Mouse (Mus musculus): Measurements from ENCODE around the gene Tagln2. TPM values are rescaled to one million over a fixed set of nuclear protein-coding genes. Genes with fewer than 3 reads are reported as not detected.

The Tagln2 gene
- total RNA-seq, 2 experiments from 2014 or later, result 56.0 to 95.6 TPM

DNA sequence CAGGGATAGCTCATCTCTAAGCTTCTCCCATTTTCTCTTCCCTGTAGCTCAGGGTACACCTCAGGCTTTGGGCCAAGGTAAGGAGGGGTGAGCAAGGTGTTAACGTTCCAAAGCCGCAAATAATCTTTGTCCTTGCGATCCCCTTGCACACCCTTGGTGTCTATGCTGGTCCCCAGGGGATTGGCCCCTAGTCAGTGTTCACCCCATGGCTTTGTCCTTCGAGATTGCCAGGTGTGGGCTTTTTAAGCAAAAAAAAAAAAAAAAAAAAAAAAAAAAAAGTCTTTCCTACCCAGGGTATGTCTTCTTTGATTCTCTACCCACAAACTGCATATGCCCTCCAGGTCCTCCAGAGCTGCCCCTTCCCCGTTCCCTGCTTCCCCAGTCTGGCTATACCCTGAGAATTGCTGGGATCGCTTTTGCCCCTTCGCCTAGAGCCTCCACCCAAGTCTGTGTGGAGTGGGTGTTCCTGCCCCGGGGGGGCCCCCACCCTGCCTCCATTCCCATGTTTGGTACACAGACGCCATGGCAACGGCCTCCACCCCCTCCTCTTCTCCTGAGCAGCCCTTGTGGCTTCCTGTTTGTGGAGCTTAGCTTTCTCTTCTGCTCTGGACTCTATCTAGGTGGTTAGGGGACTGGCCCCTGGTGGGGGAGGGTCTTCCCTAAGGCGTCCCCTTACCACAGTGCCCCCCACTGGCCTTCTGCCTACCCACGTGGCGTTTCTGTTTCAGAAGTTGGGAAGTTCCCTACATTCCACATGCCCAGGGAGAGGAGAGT is 1.7 kb downstream of the Tagln2 start:
- ATAC-seq (replicated peaks; ENCODE audit: low FRiP score, poor library complexity, severe bottlenecking), result no peak

DNA sequence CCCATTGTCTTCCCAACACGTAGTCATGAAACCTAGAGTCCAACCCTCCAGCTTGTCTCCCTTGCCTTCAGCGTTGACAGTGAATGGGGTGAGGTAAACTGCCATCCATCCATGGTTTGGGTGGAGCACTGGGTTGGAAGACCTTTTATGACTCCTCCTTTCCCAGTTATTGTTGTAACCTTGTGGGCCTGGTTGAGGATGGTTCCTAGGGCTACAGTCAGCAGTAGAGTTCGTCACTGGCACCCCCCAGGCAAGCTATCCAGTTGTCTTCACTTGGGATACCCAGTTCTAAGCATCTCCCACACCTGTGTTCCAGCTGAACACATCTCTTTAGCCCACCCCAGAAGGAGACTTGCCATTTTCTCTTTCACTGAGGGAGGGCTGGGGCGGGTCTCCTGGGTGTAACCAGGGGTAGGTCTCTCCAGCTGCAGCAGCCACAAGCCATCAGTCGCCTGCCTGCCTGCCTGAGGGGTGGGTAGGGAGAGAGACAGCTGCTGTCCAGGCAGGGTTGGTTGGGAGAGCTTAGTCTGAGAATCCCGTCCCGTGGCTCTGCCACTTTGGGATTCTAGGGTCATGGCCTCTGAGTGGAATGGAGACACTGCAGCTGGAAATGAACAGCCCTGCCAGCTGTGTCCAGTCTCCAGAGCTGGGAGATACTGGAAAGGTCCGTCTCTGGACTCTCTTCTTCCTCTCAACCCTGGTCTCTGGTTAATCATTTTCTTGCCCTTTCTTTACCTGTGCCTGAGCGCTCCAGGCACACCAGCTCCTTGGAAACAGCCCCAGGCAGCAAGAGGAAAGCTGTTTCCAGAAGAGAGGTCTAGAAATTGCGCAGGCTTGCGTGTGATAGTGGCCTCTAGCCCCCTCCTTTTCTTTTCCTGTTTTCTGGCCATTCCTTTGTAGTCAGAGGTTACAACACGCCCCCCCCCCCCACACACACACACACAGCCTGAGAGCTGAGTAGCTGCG is 2.6 kb downstream of the Tagln2 start:
- no peak for ATAC-seq (replicated peaks; ENCODE audit: low FRiP score, poor library complexity, severe bottlenecking)

DNA sequence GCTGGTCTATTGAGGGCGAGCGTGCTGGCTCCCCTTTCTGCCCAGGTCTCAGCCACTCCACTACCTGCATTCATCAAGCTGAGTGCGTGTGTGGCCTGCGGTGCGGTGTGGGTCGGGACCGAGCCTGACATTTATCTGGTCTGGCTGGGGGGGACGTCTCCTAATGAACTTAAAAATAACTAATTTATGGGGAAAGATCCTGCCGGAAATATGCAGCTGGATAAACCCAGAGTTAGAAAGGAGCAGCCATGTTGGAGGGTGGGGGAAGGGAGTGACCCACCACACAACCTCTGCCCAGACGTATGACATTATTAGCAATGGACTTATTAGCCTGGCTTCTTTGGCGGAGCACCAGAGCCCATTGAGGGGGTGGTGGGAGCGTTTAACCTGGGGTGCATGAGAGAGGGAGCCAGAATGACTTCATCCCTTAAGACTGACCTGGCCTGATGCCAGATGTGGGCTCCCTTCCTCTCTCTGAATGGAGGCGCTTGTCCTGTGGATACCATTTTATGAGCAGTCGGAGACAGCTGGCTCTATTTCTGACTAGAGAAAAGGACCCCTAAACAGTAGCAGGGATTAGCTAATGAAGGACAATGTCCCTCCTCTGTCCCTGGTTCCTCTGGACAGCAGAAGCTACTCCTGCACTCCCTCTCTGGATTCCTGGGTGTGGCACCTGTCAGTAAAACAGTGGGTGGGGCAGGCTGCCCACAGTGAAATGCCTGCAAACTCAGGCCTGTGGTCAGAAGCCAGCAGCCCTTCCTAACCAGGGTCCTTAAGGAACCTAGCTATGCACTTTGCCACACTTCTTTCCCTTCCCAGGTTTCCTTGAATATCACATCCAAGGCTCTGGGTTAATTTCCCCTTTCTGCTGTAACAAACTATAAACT is 3.5 kb downstream of the Tagln2 start:
- ATAC-seq (replicated peaks; ENCODE audit: low FRiP score, poor library complexity, severe bottlenecking), result no peak

DNA sequence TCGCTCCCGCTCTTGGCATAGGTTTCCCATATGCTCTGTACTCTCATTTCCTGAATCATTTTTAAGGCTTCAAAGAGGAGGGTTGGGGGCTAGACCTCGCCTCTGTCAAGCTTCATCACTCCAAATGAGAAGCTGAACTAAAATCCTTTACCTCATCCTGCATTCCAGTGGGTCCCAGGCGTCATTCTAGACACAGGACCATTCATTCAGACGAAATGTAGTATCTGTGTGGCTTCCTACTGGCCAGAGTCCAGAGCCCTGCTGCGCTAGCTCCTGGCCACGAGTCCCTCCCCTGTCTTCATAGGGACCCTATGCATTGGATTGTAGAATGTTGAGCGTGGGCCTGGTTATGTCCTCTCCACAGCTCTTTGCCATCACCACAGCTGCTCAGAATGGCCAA is 4.9 kb downstream of the Tagln2 start:
- no peak for ATAC-seq (replicated peaks; ENCODE audit: low FRiP score, poor library complexity, severe bottlenecking)

DNA sequence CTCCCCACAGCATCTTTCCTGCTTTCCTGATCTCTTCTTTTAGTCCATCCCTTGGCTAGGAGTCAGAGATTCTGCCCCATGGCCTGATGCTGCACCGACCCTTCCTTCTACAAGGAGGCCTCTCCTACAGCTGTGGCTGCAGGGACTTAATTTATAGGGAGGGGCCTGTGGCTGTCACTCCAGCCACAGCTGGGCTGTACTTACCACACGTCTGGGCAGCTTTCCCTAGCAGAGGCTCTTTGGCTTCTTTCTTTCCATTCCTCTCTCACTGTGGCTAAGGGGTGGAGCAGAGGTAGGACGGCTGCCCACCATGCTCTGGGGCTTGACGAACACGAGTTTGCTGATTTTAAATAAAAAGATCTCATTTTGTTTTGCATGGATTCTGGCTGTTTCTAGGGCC is 7.2 kb downstream of the Tagln2 start:
- ATAC-seq (replicated peaks; ENCODE audit: low FRiP score, poor library complexity, severe bottlenecking), result no peak

DNA sequence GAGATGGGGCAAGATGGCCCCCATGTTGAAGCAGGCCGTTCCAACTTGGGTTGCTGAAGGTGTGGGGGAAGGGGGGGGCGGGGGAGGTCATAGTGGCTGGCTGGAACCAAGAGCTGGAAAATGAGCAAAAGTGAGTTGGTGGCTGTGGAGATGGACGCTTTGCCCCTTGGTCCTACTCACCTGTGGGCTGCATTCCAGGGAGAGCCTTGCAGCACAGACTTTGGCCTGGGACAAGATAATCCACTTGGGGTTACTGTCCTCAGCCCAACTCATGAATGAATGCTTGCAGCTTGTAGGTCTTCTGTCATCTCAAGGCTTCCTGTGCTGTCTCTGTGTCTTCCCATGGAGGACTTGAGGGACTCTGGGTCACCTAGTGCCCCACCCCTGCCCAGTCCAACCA is 7.9 kb downstream of the Tagln2 start:
- ATAC-seq (replicated peaks; ENCODE audit: low FRiP score, poor library complexity, severe bottlenecking), result no peak

DNA sequence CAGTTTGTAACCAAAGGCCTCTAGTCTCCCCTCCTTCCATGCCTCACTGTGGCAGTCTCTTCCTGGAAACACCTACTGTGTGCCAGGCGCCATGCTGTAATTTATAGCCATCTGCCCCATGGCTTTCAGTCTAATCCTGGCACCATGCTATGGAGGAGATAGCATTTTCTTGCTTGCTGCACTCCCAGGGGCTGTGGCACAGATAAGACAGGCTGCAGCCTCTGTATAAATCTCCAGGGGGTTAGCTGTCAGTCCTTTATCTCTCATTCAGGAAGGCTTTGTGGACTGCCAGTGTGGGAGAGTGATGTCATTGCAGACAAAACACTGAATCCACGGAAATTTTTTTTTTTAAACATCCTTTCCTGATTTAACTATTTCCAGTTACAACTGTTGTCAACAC is 8.3 kb downstream of the Tagln2 start:
- ATAC-seq (replicated peaks; ENCODE audit: low FRiP score, poor library complexity, severe bottlenecking), result no peak

DNA sequence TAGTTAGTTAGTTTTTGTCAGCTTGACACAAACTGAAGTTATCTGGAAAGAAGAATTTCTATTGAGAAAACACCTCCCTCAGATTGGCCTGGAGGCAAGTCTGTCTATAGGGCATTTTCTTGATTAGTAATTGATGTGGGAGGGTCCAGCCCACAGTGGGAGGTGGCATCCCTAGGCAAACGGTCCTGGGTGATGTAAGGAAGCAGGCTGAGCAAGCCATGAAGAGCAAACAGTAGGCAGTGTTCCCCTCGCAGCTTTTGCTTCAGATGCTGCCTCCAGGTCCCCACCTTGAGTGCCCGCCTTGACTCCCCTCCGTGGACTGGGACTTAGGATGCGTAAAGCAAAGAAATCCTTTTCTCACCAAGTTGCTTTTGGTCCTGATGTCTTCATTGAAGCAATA is 9.4 kb downstream of the Tagln2 start:
- ATAC-seq (replicated peaks; ENCODE audit: low FRiP score, poor library complexity, severe bottlenecking), result no peak

DNA sequence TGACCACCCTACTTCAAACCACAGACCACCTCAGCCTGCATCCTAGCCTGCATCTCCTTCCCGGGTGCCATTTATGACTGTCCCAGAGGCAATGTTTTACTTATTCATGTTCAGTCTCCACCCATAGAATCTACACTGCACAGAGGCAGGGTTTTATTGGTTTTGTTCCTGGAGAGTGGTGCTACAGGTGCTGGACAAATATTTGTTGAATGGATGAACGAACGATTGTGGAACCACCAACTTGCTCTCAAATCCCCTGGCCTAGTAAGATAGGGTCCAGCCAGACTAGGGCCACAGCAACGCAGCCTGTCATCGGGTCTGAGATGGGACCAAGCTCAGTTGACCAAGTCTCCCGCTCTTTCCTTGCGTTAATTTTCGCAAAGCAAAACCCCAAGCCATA is 10.1 kb downstream of the Tagln2 start:
- no peak for ATAC-seq (replicated peaks; ENCODE audit: low FRiP score, poor library complexity, severe bottlenecking)

DNA sequence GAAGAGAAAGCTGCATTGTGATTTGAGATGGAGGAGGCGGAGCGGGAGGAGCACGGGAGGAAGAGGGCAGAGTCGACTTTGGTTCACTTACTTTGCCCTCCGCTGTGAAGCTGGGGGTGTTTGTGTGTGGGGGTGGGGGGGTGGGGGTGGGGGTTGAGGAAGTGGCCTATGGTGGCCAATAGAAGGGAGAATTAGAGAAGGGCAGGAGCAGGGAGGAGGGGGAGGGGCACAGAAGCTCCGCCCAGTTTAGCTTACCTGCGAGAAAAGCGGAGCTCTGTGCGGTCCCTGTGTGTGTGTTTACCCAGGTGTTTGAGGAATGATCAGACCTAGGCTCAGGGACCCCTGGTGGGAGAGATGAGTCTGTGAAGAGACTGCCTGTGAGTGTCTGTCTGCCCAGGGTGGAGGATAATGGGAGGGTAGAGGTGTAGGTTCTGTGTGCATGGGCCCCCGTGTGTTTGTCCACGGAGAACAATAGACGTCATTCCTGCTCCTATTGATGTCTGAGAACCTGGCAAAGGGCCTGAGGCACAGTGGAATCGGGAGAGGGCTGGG is 10.7 kb downstream of the Tagln2 start:
- no peak for ATAC-seq (replicated peaks; ENCODE audit: low FRiP score, poor library complexity, severe bottlenecking)

DNA sequence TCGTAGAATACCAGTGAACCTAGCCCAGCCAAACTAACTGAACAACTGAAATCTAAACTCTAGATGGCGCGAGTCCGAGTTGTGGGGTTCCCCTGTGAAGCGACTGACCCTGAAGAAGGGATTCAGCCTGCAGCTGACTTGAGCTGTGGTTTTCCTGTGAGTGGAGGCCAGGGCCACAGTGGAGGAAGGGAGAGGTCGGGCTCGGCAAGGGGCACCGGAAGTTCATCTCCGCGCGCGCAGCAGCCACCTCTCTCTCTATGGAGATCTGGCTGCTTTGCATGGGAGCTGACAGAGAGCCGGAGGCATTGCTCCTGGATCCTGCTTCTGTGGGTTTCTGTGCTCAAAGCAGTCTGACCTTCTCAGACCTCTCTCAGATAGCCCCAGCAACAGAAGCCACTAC is 13.1 kb downstream of the Tagln2 start:
- ATAC-seq (replicated peaks; ENCODE audit: low FRiP score, poor library complexity, severe bottlenecking), result no peak

DNA sequence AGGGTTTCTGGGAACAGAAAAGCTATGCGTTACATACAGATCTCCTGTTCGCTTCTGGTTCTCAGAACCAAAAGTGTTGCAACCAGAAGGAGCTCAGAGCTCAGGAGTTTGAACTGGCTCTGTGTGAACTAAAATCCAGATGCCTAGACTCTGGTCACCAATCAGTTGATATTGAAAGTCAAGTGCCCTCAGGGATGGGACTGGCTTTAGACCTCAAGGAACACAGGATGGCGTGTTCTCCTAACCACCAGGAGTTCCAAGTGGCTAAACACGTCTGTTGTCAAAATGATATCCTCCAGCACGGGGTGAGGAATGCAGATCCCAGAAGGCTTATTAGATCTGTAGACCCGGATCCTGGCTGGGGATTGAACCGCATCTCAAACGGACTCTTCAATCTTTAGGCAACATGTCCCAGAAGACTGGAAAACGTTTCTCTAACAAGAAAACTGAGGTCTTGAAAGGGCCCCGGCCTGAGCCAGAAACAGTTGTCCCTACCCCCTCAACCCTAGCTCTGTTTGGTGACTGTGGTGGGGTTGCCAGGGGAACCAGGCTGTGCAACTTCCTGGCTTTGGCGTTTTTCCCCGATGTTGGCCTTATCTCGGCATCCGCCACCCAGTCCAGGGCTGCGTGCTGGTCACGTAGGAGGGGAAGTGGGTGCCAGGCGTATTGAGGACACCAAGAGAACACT is 13.8 kb downstream of the Tagln2 start:
- ATAC-seq (replicated peaks; ENCODE audit: low FRiP score, poor library complexity, severe bottlenecking), result no peak

DNA sequence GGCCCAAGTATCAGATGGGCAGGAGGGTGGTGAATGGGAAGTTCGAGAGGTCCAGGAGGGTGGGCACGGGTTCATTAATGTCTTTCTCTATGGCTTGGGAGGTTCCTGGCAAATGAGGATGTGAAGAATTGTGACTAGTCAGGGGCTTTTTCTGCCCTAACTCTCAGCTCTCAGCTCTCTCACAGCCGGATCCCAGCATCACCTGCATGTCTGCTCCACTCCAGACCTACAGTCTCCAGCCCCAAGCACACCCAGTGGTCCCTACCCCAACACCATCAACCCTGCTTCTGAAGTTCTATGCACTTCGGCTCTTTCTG is 14.3 kb downstream of the Tagln2 start:
- no peak for ATAC-seq (replicated peaks; ENCODE audit: low FRiP score, poor library complexity, severe bottlenecking)

DNA sequence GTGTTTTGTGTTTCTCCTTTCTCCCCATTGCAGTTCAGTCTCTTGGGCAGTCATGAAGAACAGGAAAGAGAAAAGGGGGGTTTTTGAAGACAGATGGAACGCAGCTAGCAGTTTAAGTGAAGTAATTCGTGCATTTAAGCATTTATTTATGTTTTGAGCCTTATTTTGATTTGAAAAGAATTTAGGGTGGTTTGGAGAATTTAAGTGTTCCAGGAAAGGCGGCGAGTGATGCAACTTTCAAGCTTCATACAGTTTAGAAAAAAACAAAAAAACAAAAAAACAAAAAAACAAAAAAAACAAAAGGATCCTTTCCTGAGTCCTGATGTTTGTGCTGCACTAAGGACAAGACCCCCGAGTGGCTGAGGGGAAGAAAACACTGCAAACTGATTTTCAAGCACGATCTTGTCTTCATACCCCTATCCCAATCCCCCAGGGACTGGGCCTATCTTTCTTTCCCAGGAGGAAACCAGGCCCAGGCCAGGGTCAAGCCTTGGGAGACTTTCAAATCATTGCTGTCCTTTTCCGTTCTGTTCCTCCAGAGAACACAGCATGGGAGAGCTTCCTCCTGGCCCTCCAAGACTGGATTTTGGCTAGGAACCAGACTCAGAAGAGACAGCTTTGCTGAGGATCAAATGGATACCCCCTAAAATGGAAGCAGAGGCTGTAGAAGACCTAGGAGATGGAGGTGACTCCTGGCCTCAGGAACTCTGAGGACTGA is 14.9 kb downstream of the Tagln2 start:
- ATAC-seq (replicated peaks; ENCODE audit: low FRiP score, poor library complexity, severe bottlenecking), result no peak

DNA sequence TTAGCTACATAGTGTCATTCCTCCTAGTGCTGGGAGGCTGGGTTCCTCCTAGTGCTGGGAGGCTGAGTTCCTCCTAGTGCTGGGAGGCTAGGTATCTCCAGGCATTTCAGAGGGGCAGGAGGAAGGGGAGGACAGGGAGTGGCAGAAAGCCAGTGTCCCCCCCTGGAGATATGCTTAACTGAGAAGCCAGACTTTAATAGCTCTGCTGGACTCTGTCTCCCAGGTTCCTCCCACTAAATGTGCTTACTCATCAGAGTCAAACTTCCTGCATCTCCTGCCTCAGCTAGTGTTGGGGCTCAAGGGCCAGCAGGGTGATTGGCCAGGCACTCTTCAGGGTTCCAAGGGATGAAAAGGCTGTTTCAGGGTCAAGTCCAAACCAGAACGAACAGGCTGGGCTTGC is 15.5 kb downstream of the Tagln2 start:
- ATAC-seq (replicated peaks; ENCODE audit: low FRiP score, poor library complexity, severe bottlenecking), result 0 out of 2 replicates have a peak, but pooled peaks have one; percentile 39

DNA sequence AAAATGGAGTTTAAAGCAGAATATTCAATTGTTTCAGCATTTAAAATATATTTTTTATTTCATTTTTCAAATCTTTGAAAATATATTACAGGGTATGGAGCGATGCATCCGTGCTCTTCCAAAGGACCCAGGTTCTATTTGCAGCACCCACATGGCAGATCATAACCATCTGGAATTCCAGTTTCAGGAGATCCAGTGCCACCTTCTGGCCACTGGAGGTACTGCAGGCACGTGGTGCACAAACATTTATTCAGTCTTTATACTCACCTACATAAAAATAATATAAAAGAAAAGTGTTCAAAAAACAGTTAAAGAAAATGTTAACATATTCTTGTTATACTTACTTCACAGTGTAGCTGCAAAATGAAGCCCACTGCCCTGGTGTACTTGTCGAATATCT is 18.2 kb downstream of the Tagln2 start:
- ATAC-seq (replicated peaks; ENCODE audit: low FRiP score, poor library complexity, severe bottlenecking), result no peak

DNA sequence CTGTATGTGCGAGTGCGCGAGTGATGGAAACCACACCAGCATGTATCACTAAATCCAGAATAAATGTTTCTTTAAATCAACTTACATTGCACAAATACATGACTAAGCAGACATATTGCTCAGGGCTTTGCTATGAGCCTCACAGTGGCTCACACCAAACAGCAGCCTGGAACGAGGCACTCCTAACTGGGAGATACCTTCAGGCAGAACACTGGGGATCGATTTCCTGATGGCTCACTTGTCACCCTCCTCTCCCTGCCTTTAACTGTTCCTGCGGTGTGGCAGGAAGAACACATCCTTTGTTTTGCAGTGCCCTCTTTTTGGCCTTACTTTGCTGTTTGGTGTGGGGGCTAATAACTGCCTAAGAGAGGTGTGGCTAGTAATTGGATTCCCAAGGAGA is 19.8 kb downstream of the Tagln2 start:
- ATAC-seq (replicated peaks; ENCODE audit: low FRiP score, poor library complexity, severe bottlenecking), result no peak

DNA sequence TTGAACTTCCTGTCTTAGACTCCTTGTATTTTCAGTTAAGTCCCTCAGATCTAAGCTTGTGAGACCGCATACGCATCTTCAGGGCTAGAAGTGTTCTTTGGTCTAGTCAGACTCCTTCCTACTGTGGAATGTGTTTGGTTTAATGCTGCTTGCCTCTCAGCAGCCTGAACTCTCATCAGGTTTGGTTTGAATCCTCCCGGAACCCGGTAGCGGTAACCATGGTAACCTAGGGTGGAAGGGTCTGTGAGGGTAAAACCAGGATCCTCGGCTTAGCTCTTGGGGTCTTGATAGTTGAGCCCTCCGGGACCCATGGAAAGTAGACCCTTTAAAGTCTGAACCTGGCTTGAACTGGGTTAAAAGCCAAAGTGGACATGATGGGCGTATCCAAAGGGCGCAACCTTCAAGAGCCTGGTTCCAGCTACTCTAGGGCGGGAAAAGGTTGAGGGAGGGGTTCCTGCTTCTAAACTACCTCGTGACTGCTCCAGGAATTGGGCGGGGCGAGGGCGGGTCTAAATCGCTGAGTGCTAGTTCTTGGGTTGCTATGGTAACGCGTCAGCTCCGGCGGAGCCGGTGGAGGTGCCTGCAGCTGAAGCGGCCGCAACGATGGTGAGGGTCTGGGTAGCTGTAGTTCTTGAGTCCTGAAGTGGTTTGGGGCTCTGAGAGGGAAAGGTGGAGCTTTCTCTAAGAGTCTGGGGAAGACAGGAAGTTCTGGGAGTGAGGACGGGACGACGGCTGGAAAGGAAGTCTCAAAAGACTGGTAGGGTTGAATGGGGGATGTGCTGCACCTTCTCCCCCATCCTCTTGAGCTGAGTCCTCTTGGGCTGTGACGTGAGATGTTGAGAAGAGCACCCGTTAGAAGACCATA is 21.0 kb downstream of the Tagln2 start, which contains the start of gene Cfap45:
TSS of gene Cfap45 (plus strand) at position 226 of the 865 bp plus-strand sequence.
- ATAC-seq (replicated peaks; ENCODE audit: low FRiP score, poor library complexity, severe bottlenecking), result 0 out of 2 replicates have a peak, but pooled peaks have one; percentile 14
